Mouse (Mus musculus) heart, adult 18-20 months (tissue): ENCODE data around the gene Gfod1. TPM values are rescaled to one million over a fixed set of nuclear protein-coding genes. Genes with fewer than 3 reads are reported as not detected.

Experiments
- DNase-seq, 2 experiments: peaks; one replicate each; pipeline ENCODE4 v3.0.0; 2021 to 2022; ENCODE audit warnings: mixed read lengths in 1 of 2
- total RNA-seq, 2 experiments: library from RNA; stranded (reverse); gene quantifications; 2 replicates each; pipeline ENCODE4 v1.2.3; 2021

The Gfod1 gene
- total RNA-seq, 2 experiments from 2014 or later: 32.3 to 34.3 TPM

DNA sequence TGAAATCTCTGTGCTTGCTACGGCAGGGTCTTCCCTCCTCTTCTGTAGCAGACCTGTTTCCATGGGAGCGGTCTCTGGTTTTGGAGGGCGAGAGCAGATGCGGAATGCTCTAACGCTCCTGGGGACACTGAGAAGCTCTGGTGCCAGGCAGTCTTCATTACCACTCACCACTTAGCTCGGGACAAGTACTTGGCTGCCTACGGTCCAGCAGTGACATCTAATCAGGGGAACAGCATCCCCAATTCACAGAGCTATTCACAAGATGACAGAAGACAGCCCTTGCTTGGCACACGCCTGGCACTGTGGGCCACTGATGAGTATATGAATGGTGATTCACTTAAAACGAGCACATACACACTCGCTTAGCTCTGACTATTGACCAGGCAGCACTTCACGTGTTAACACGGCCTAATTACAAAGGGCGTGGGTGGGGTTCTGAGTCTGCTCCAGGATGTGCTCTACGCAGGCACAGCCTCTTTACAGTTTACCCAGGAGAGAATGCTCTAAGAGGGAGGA is 151.9 kb downstream of the Gfod1 start:
- peak; percentile 23 to 67 for DNase-seq

DNA sequence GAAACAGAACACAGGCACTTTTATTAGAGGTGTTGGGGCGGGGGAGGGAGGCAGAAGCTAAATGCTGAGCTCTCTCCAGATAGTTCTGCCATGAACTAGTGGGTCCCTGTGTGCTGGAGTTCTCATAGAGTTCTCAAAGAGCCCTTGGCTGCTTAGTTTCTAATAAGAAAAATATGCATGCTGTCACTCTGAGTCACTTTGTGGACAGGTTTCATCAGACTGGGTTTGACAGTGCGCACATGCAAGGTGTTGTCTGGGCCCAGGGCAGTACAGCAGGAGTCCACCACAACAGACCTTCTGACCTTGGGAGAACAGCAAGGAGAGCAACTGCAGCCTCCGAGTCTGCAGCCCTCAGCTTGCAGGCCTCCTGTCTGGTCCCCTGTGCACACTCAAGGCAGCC is 154.3 kb downstream of the Gfod1 start:
- DNase-seq: no peak

DNA sequence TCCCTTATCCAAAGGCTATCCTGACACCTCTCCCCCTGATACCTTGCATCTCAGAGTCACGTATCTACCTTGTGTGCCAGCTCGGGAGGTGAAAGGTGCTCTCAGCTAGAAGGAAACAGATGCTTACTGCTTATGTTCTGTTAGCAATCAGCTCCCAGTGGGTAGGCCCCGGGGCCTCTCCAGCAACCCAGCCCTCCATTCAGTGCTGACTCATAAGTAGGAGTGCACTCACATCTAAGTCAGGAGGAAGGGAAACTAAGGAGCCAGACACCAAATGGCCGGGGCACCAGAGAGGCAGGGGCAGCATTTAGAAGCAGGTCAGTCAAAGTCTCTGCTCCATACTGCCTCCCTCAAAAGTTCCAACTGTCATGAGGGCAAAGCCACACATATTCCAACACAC is 155.3 kb downstream of the Gfod1 start:
- DNase-seq: no peak

DNA sequence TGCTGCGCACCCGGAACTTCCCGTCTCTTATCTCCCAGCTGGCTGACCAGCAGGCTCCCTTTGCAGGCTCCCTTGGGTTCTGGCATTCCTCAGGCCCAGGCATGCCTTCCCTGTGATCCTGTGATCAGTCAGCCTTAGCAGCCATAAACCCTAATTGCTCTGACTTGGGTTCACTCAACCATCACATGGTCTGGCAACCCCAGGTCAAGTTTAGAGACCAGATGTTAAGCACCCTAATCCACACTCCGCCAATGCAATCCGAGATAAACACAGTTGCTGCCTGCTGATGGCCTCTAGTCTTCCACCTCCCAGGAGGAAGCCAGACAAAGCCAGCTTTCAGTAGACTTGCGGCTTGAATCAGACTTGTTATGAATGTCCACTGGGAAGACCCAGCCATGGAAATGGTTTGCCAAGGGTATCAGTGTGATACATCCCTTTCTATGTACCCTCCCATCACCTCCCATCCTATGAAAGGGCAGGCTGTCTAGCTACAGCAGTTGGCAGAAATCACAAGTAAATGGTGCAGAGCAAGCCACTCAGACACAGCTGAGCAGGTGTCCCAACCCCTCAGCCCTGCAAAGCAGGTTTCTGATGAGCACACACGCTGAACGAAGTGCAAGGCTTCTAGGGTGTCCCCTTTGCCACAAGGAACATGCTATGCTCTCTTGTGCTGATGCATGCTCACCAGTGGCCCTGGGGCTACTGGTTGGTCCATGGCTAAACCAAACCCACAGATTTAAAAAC is 157.3 kb downstream of the Gfod1 start:
- DNase-seq: no peak

Other genes with a start within 250 kb of the Gfod1 start
- gene Tbc1d7, start 132.7 kb downstream of the Gfod1 start, total RNA-seq: 10 to 100 TPM; 26.7 to 34.9 TPM
- gene Sirt5, start 61.3 kb upstream of the Gfod1 start, total RNA-seq: 10 to 100 TPM; 57.5 to 67.9 TPM
- 100 to 1,000 TPM; 108 to 114 TPM for gene Nol7, start 94.2 kb upstream of the Gfod1 start, total RNA-seq
- gene Ranbp9, start 177.1 kb upstream of the Gfod1 start, total RNA-seq: 10 to 100 TPM; 40.5 to 45.0 TPM